Mouse (Mus musculus): Measurements from ENCODE around the gene Fntb. TPM values are rescaled to one million over a fixed set of nuclear protein-coding genes. Genes with fewer than 3 reads are reported as not detected.

Fntb gene
- total RNA-seq (2012; rRNA removed) (9.6 and 11.7 TPM in 2 replicates), polyA plus RNA-seq (2012; ENCODE audit: insufficient read depth in 1 of 2, insufficient read length in 2 of 2, low read depth in 1 of 2, low replicate concordance in 2 of 2, missing spikeins in 1 of 2) (10 to 100 TPM in 1 of 2 experiments, not detected in 1; 28.5 TPM)

DNA sequence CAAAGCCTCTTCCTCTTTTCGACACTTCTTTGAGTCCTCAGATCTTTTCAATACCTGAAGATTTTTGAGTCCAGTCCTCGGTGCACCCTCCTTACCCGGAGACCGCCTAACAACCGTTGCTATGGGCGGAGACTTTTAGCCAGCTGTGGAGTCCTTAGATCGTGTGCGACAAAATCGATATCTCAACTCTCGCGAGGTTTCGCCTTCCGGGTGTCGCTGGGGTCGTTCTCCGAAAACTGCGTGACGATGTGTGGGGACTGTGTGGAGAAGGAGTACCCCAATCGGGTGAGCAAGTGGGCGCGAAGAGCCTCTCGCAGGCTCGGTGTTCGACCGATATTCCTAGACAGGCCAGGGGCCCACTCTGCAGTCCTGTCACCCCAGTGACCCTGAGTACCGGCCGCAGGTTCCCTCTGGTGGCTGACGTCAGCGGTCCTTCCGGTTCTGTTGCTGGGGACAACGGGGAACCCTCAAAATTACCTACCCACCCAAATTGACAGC lies at the start of gene Fntb, which contains the start of gene Churc1:
Gene Fntb (plus strand): TSS at position 236 of the 498 bp plus-strand sequence.
Gene Churc1 (plus strand): TSS at position 185 of the 498 bp plus-strand sequence.
- no peaks in the 10 kb centered on the region for H3K27me3 ChIP-seq (ENCODE audit: control insufficient read depth in 1 of 2, insufficient read depth in 2 of 2, low read length in 2 of 2)
- peaks cover 0 to 17% of the 10 kb centered on the region in 2 experiments; a peak in 3 of 4 replicates for H3K4me1 ChIP-seq (ENCODE audit: control insufficient read depth in 1 of 2, insufficient read depth in 2 of 2, low read length in 2 of 2)
- peak within 1 kb of the TSS; percentile 95 for H3K9ac ChIP-seq (ENCODE audit: control insufficient read depth, low read depth, low read length, poor library complexity, severe bottlenecking)
- H3K9me3 ChIP-seq (replicated peaks; ENCODE audit: insufficient read depth, low read length): no peaks in the 10 kb centered on the region
- no peak for TF ChIP-seq MEF2A (IDR thresholded peaks at IDR 0.05; ENCODE audit: extremely low read depth, insufficient replicate concordance, low read depth, low read length, poor library complexity, severe bottlenecking)
- peak; percentile 7; the same call in 1 of the 2 replicates for TF ChIP-seq ZMIZ1 (IDR thresholded peaks at IDR 0.05; ENCODE audit: low read depth, low read length)
- no peak for TF ChIP-seq CTCF (IDR thresholded peaks at IDR 0.05 in 2 of 3, conservative IDR thresholded peaks at IDR 0.05 in 1 of 3; ENCODE audit: control insufficient read depth in 1 of 3, insufficient read depth in 1 of 3, low read depth in 2 of 3, low read length in 3 of 3, poor library complexity in 1 of 3, severe bottlenecking in 1 of 3)
- TF ChIP-seq E2F4 (IDR thresholded peaks at IDR 0.05; ENCODE audit: borderline replicate concordance, low read depth, low read length): no peak
- TF ChIP-seq MYB (IDR thresholded peaks at IDR 0.05; ENCODE audit: low read depth, low read length): no peak
- peak; percentile 79 for TF ChIP-seq HCFC1 (IDR thresholded peaks at IDR 0.05; ENCODE audit: low read depth, low read length)
- no peak for TF ChIP-seq JUND (IDR thresholded peaks at IDR 0.05; ENCODE audit: low read depth, low read length)
- peak; percentile 64 for TF ChIP-seq MXI1 (IDR thresholded peaks at IDR 0.05; ENCODE audit: low read depth, low read length)
- TF ChIP-seq MYC (IDR thresholded peaks at IDR 0.05; ENCODE audit: low read depth, low read length): peak; percentile 62; the same call in 1 of the 2 replicates
- TF ChIP-seq USF1 (IDR thresholded peaks at IDR 0.05; ENCODE audit: low read depth, low read length): no peak
- TF ChIP-seq POLR2A (IDR thresholded peaks at IDR 0.05; ENCODE audit: control insufficient read depth in 1 of 2, insufficient read depth in 1 of 2, low read depth in 1 of 2, low read length in 2 of 2, poor library complexity in 1 of 2): peak; percentile 63 to 96; a peak in 3 of 4 replicates
- peak; percentile 91 for TF ChIP-seq ELF1 (IDR thresholded peaks at IDR 0.05; ENCODE audit: low read depth, low read length)
- TF ChIP-seq CHD2 (IDR thresholded peaks at IDR 0.05; ENCODE audit: low read length): peak; percentile 97
- TF ChIP-seq EP300 (IDR thresholded peaks at IDR 0.05; ENCODE audit: low read depth in 1 of 2, low read length in 2 of 2): peak in 1 of 2 experiments; percentile 47; a peak in 2 of 4 replicates
- TF ChIP-seq NELFE (IDR thresholded peaks at IDR 0.05; ENCODE audit: low read depth, low read length): peak; percentile 84
- TF ChIP-seq POLR2AphosphoS2 (IDR thresholded peaks at IDR 0.05; ENCODE audit: low read length): peak; percentile 80; the same call in 1 of the 2 replicates
- peak; percentile 85 for TF ChIP-seq TBP (IDR thresholded peaks at IDR 0.05; ENCODE audit: low read depth, low read length)
- TF ChIP-seq USF2 (IDR thresholded peaks at IDR 0.05; ENCODE audit: borderline replicate concordance in 1 of 2, insufficient read depth in 1 of 2, low read depth in 1 of 2, low read length in 2 of 2): no peak
- TF ChIP-seq GATA1 (IDR thresholded peaks at IDR 0.05; ENCODE audit: low read depth, low read length): peak; percentile 51; the same call in 1 of the 2 replicates
- peak; percentile 91 for TF ChIP-seq ETS1 (IDR thresholded peaks at IDR 0.05; ENCODE audit: low read depth, low read length)
- H3K36me3 ChIP-seq (ENCODE audit: control insufficient read depth in 1 of 2, insufficient read depth in 2 of 2, low read length in 2 of 2): peaks cover 0 to 14% of the 10 kb centered on the region in 2 experiments; a peak in 2 of 4 replicates
- peak; percentile 100 for DNase-seq (ENCODE audit: low read depth, low spot score)
- H3K4me3 ChIP-seq (ENCODE audit: control insufficient read depth in 1 of 2, insufficient read depth in 1 of 2, low read depth in 2 of 2, low read length in 2 of 2): peak within 1 kb of the TSS; percentile 57 to 90
- peaks cover 19% of the 10 kb centered on the region for H3K79me2 ChIP-seq (ENCODE audit: control insufficient read depth, insufficient read depth, low read length, poor library complexity)
- peak within 1 kb of the TSS; percentile 91 for H3K27ac ChIP-seq (ENCODE audit: control insufficient read depth, low read depth, low read length)
